Mouse (Mus musculus) kidney, adult 2 months (tissue): ENCODE measurements at regions not wholly inside any gene's neighbourhood (a gene's known extent, or its start where the extent isn't known, plus 50 kb on each side); places are given as distances from the start of the nearest gene placed in this dataset.

Experiments
- CTCF ChIP-seq: fragments of 200-500 bp; conservative IDR thresholded peaks from 2 replicates; pipeline ENCODE4 v1.5.1; 2011; ENCODE audit warnings: low read depth, mild to moderate bottlenecking, control low read depth, low read length, moderate library complexity, mixed read lengths; ENCODE audit not compliant: insufficient read depth, insufficient read length
- POLR2A ChIP-seq: fragments of 200-500 bp; IDR thresholded peaks from one replicate; pipeline ENCODE4 v1.6.1; 2011; ENCODE audit warnings: low read depth, low read length, control low read depth

DNA sequence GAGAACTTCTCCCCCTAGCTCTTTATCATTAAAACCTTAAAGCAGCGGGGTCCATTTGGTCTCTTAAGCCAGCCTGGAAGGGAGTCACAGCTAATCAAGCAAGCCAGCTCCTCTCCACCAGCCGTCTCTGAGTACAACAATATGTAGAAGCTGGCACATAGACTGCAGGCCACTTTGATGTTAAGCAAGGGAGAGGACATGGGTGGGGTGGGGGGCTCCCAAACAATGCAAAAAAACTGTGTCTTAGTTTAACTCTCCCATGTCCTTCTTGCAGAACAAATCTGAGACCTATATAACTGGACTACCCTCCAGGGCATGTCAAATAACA is 93.3 kb upstream of the Jarid2 start:
- TF ChIP-seq CTCF (no peak), POLR2A (no peak)
